Mouse (Mus musculus) cerebellum, postnatal 10 days (tissue): Measurements from ENCODE around the gene Gm1140.
"Not testable (repeated sequence)": the region's sequence is repeated elsewhere in the genome, so short reads cannot be mapped to it uniquely, and the experiment has no call there.

ENCODE experiments used
- DNase-seq, 2 experiments: peaks; one replicate each; pipeline ENCODE4 v3.0.0; 2021; ENCODE audit warnings: mixed read lengths in 2 of 2

Gm1140 gene

GRCm38 (mm10) chrX:67693462-67693861 lies at the start of gene Gm1140:
TSS of gene Gm1140 (minus strand) at chrX:67693562.
- not testable (repeated sequence) for DNase-seq

GRCm38 (mm10) chrX:67695398-67695797 lies 2.0 kb upstream of the Gm1140 start, which contains the start of gene Gm14692:
TSS of gene Gm14692 (plus strand) at chrX:67695698.
- DNase-seq: not testable (repeated sequence)
